Comparison of ENCODE assay signal across 8 mouse cellular contexts in genomic region chr10:125764402-125765102, GRCm38 (mm10).
DNase-seq lines count a peak whose midpoint lies in the region; ATAC-seq and TF ChIP-seq lines count a peak whose summit lies in the region.

No protein-coding gene starts in this region.

- intact Hi-C loops in heart, postnatal 25 days (cut with DNase I), result no loop called here

- no peaks in the 10 kb centered on the region for H3K36me3 ChIP-seq in heart, embryonic 10.5 days
- H3K36me3 ChIP-seq in kidney, postnatal 0 days (ENCODE audit: insufficient read depth, low read length), result no peaks in the 10 kb centered on the region

- no peak overlapping the region for H3K27ac ChIP-seq in heart, embryonic 10.5 days
- no peak overlapping the region for H3K27ac ChIP-seq in kidney, postnatal 0 days

- peak; percentile 72 for DNase-seq in heart, embryonic 10.5 days (ENCODE audit: low spot score)
- DNase-seq in heart, postnatal 25 days (ENCODE audit: low spot score), result no peak
- peak; percentile 82 for DNase-seq in ES-CJ7 (ENCODE audit: low read depth, low spot score)
- peak; percentile 82 for DNase-seq in embryo, embryonic 10 days (ENCODE audit: low spot score)
- DNase-seq in kidney, postnatal 0 days (ENCODE audit: low spot score), result peak; percentile 79
- peak; percentile 59 for DNase-seq in lung, postnatal 25 days (ENCODE audit: low spot score)
- no peak for DNase-seq in urinary bladder, adult 2 months (ENCODE audit: low spot score)
- DNase-seq in thymus, postnatal 14 days, result no peak

- peak; percentile 89 for ATAC-seq in kidney, postnatal 0 days (replicated peaks; ENCODE audit: low FRiP score, low read depth)

- 59% methylated on average over 10 of the region's 10 CpGs for WGBS in heart, embryonic 10.5 days
- WGBS in kidney, postnatal 0 days, result 54% methylated on average over 10 of the region's 10 CpGs

- H3K4me3 ChIP-seq in heart, embryonic 10.5 days, result no peak overlapping the region
- H3K4me3 ChIP-seq in kidney, postnatal 0 days (replicated peaks; ENCODE audit: low read depth, low read length), result no peak overlapping the region

- H3K9me3 ChIP-seq in heart, embryonic 10.5 days, result no peaks in the 10 kb centered on the region
- no peaks in the 10 kb centered on the region for H3K9me3 ChIP-seq in kidney, postnatal 0 days (replicated peaks; ENCODE audit: low read length)

- H3K4me1 ChIP-seq in heart, embryonic 10.5 days, result no peaks in the 10 kb centered on the region
- no peaks in the 10 kb centered on the region for H3K4me1 ChIP-seq in kidney, postnatal 0 days (replicated peaks; ENCODE audit: insufficient read depth, low read length)

- H3K9ac ChIP-seq in kidney, postnatal 0 days (ENCODE audit: low read depth, low read length), result no peak overlapping the region

- H3K27me3 ChIP-seq in heart, embryonic 10.5 days (ENCODE audit: insufficient read depth, poor library complexity, severe bottlenecking), result no peaks in the 10 kb centered on the region
- H3K27me3 ChIP-seq in kidney, postnatal 0 days (ENCODE audit: insufficient read depth, low read length), result no peaks in the 10 kb centered on the region

- no peak overlapping the region for H3K4me2 ChIP-seq in kidney, postnatal 0 days (ENCODE audit: low read length)

- TF ChIP-seq CTCF in kidney, postnatal 0 days (IDR thresholded peaks at IDR 0.05; ENCODE audit: low read depth), result peak; percentile 78

Comparison
In these comparisons a context has a peak if more than half of its experiments do, and no peak if none do; other contexts are left out.
1. DNase-seq: peak in heart, embryonic 10.5 days (single experiment), ES-CJ7 (single experiment), embryo, embryonic 10 days (single experiment), kidney, postnatal 0 days (single experiment) and lung, postnatal 25 days (single experiment); none in heart, postnatal 25 days (single experiment), urinary bladder, adult 2 months (single experiment) and thymus, postnatal 14 days (single experiment).